Mouse (Mus musculus): ENCODE measurements around the gene Nkd2. TPM values are rescaled to one million over a fixed set of nuclear protein-coding genes. Genes with fewer than 3 reads are reported as not detected.
A peak's percentile ranks its signal among the peaks of the same experiment; 100 is the strongest.

The Nkd2 gene
- total and polyA plus RNA-seq, 2 experiments from 2014 or later, result 18.8 to 32.6 TPM

DNA sequence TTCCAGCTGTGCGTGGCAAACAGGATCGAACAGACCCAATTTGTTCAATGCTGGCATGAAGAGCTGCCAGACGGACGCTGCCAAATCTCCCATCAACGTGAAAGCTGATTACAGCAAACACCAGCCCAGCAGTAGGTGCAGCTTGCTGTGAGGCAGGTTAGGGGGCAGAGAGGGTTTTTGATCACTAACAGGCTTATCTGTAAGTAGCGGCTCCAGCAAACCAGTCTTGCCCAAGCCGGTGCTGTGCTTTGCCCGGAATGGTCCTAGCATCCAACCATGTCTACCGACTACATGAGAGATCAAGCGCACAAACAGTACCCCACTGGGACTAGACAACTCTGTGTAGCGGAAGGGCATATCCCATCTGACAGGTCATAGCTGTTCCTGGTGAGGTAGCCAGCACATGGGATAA lies 8.3 kb downstream of the Nkd2 start:
- Histone ChIP-seq H3K27ac (ENCODE audit: low read depth, low read length) (no peak overlapping the region), H3K36me3 (ENCODE audit: insufficient read depth, low read length) (no peaks in the 10 kb centered on the region), H3K9me3 (ENCODE audit: low read length) (no peaks in the 10 kb centered on the region), H3K4me2 (ENCODE audit: low read depth, low read length, poor library complexity, severe bottlenecking) (no peak overlapping the region), H3K4me3 (ENCODE audit: low read depth, low read length) (no peak overlapping the region), H3K4me1 (ENCODE audit: insufficient read depth, low read length) (peaks cover 7% of the 10 kb centered on the region; the same call in 1 of the 2 replicates), H3K9ac (replicated peaks; ENCODE audit: low read length, poor library complexity, severe bottlenecking) (no peak overlapping the region), H3K27me3 (ENCODE audit: insufficient read depth, low read length) (no peaks in the 10 kb centered on the region)
- peak; percentile 63 for DNase-seq (ENCODE audit: low spot score)
- no peak for TF ChIP-seq CTCF (IDR thresholded peaks at IDR 0.05)
- WGBS, result 31% methylated on average over 11 of the region's 11 CpGs
- peak; percentile 41 for ATAC-seq (ENCODE audit: low FRiP score)

DNA sequence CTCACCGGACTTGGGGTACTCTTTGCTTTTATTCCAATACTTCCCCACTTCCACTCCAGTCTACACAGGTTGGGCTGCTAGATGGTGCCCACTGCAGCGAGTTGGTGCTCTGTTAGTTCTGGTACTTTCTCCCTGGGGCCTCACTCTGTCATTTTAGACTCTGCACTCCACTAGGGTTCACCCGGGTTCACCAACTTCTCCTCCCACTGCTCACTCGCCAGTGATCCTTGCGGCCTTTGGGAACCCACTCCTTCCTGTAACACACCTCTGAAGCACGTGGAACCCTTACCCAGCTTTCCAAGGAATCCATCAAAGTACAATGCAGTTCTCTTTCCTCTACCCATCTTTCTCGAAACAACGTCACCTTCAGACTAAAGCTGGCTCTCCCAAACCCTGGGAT lies 9.7 kb downstream of the Nkd2 start:
- no peak overlapping the region for H3K4me2 ChIP-seq (ENCODE audit: low read depth, low read length, poor library complexity, severe bottlenecking)
- H3K27ac ChIP-seq (ENCODE audit: low read depth, low read length), result no peak overlapping the region
- H3K4me1 ChIP-seq (ENCODE audit: insufficient read depth, low read length), result peaks cover 7% of the 10 kb centered on the region; the same call in 1 of the 2 replicates
- ATAC-seq (ENCODE audit: low FRiP score) (no peak), DNase-seq (ENCODE audit: low spot score) (no peak)
- TF ChIP-seq CTCF (IDR thresholded peaks at IDR 0.05), result no peak
- no peaks in the 10 kb centered on the region for H3K36me3 ChIP-seq (ENCODE audit: insufficient read depth, low read length)
- no peak overlapping the region for H3K9ac ChIP-seq (replicated peaks; ENCODE audit: low read length, poor library complexity, severe bottlenecking)
- H3K4me3 ChIP-seq (ENCODE audit: low read depth, low read length), result no peak overlapping the region
- WGBS, result 82% methylated on average over 8 of the region's 8 CpGs
- no peaks in the 10 kb centered on the region for H3K9me3 ChIP-seq (ENCODE audit: low read length)
- H3K27me3 ChIP-seq (ENCODE audit: insufficient read depth, low read length), result no peaks in the 10 kb centered on the region

DNA sequence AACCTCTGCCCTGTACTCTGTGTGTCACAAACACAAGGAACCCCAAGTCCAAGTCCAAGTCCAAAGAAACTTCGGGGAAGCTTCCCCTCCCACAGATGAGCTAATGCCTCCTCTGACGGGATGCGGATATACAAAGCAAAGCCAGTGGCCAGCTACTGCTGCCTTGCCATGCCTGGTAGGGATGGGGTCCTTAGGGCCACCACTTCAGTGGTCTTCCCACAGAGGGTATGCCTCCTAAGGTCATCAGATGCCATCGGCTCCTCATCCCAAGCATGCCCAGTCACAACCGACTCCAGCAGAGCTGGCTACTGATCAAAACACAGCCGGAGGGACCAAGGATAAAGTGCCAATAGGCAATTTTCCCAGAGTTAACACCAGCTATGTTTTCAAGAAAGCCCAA lies 10.9 kb downstream of the Nkd2 start:
- H3K27ac ChIP-seq (ENCODE audit: low read depth, low read length), result no peak overlapping the region
- no peak overlapping the region for H3K4me3 ChIP-seq (ENCODE audit: low read depth, low read length)
- H3K36me3 ChIP-seq (ENCODE audit: insufficient read depth, low read length), result no peaks in the 10 kb centered on the region
- H3K4me2 ChIP-seq (ENCODE audit: low read depth, low read length, poor library complexity, severe bottlenecking), result no peak overlapping the region
- H3K9ac ChIP-seq (replicated peaks; ENCODE audit: low read length, poor library complexity, severe bottlenecking), result no peak overlapping the region
- WGBS, result 67% methylated on average over 6 of the region's 6 CpGs
- no peak for TF ChIP-seq CTCF (IDR thresholded peaks at IDR 0.05)
- H3K9me3 ChIP-seq (ENCODE audit: low read length), result no peaks in the 10 kb centered on the region
- no peaks in the 10 kb centered on the region for H3K27me3 ChIP-seq (ENCODE audit: insufficient read depth, low read length)
- peaks cover 7% of the 10 kb centered on the region; the same call in 1 of the 2 replicates for H3K4me1 ChIP-seq (ENCODE audit: insufficient read depth, low read length)
- ATAC-seq (ENCODE audit: low FRiP score) (no peak), DNase-seq (ENCODE audit: low spot score) (no peak)

DNA sequence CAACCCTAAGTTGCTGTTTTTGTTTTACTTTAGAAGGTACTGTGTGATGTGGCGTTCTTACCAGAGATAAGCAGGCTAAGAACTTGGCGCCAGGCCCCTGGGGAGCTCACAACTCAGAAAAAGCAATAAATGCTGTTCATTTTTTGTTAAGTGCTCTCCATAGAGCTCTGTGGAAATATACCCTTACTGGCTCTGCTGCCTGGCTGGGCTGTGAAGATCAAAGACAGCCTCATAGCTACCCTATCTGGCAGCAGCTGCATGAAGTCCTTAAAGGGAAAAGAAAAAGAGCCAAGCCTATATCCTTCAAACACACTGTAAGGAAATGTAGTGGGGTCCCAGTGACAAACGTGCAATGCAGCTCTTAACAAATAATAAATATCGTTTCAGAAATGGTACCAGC lies 11.6 kb downstream of the Nkd2 start:
- ATAC-seq (ENCODE audit: low FRiP score) (no peak), DNase-seq (ENCODE audit: low spot score) (no peak)
- WGBS, result 38% methylated on average over 4 of the region's 4 CpGs
- no peak for TF ChIP-seq CTCF (IDR thresholded peaks at IDR 0.05)
- no peak overlapping the region for H3K9ac ChIP-seq (replicated peaks; ENCODE audit: low read length, poor library complexity, severe bottlenecking)
- no peaks in the 10 kb centered on the region for H3K9me3 ChIP-seq (ENCODE audit: low read length)
- H3K36me3 ChIP-seq (ENCODE audit: insufficient read depth, low read length), result no peaks in the 10 kb centered on the region
- H3K4me1 ChIP-seq (ENCODE audit: insufficient read depth, low read length), result peaks cover 7% of the 10 kb centered on the region; the same call in 1 of the 2 replicates
- no peaks in the 10 kb centered on the region for H3K27me3 ChIP-seq (ENCODE audit: insufficient read depth, low read length)
- H3K27ac ChIP-seq (ENCODE audit: low read depth, low read length), result no peak overlapping the region; the same call in 1 of the 2 replicates
- no peak overlapping the region for H3K4me2 ChIP-seq (ENCODE audit: low read depth, low read length, poor library complexity, severe bottlenecking)
- H3K4me3 ChIP-seq (ENCODE audit: low read depth, low read length), result no peak overlapping the region

DNA sequence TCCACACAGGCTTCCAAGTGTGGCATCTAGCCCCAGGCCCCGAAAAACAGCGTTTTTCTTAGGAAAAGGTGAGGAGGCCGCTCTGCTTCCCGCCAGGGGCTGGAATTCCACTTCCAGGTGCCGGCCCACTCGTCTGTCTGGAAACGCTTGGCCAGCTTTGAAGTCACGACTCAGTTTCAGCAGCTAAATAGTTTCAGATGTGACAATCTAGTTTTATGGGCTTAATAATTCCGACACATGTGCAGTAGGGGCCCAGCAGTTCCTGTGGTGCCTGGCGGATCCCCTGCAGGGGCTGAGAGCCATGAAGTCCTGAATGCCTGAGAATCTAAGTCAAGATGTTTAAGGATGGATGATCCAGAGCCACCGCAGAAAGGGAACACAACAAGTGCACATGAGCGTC lies 13.6 kb downstream of the Nkd2 start:
- no peak for ATAC-seq (ENCODE audit: low FRiP score)
- Histone ChIP-seq H3K4me3 (ENCODE audit: low read depth, low read length) (no peak overlapping the region), H3K27me3 (ENCODE audit: insufficient read depth, low read length) (no peaks in the 10 kb centered on the region), H3K27ac (ENCODE audit: low read depth, low read length) (no peak overlapping the region), H3K9ac (replicated peaks; ENCODE audit: low read length, poor library complexity, severe bottlenecking) (no peak overlapping the region), H3K9me3 (ENCODE audit: low read length) (no peaks in the 10 kb centered on the region), H3K36me3 (ENCODE audit: insufficient read depth, low read length) (no peaks in the 10 kb centered on the region), H3K4me2 (ENCODE audit: low read depth, low read length, poor library complexity, severe bottlenecking) (no peak overlapping the region), H3K4me1 (ENCODE audit: insufficient read depth, low read length) (peaks cover 7% of the 10 kb centered on the region; the same call in 1 of the 2 replicates)
- 71% methylated on average over 12 of the region's 12 CpGs for WGBS
- no peak for TF ChIP-seq CTCF (IDR thresholded peaks at IDR 0.05)
- DNase-seq (ENCODE audit: low spot score), result no peak

DNA sequence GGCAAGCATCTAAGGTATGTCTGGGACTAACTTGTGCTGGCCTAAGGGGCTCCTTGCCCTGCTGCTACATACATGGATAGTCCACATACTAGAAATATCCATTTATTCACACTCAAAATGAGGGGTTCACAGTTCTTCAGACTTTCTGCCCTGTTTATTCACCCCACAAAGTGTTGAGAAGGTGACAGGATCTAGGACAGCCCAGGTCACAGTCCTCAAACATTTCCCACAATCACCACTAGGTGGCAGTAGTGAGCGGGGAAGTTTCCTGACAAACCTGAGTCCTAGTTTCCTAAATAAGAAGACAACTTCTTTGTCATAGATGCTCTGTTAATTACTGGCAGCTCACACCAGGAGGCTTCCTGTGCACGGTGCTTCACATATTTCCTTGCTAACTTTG lies 15.9 kb downstream of the Nkd2 start:
- Histone ChIP-seq H3K36me3 (ENCODE audit: insufficient read depth, low read length) (0 out of 2 replicates have a peak, but pooled peaks cover 3% of the 10 kb centered on the region), H3K9ac (replicated peaks; ENCODE audit: low read length, poor library complexity, severe bottlenecking) (no peak overlapping the region), H3K27ac (ENCODE audit: low read depth, low read length) (no peak overlapping the region), H3K4me1 (ENCODE audit: insufficient read depth, low read length) (peaks cover 3% of the 10 kb centered on the region; the same call in 1 of the 2 replicates), H3K4me2 (ENCODE audit: low read depth, low read length, poor library complexity, severe bottlenecking) (no peak overlapping the region), H3K4me3 (ENCODE audit: low read depth, low read length) (no peak overlapping the region), H3K27me3 (ENCODE audit: insufficient read depth, low read length) (no peaks in the 10 kb centered on the region), H3K9me3 (ENCODE audit: low read length) (no peaks in the 10 kb centered on the region)
- WGBS, result 11% methylated on average over 2 of the region's 2 CpGs
- peak; percentile 91 for TF ChIP-seq CTCF (IDR thresholded peaks at IDR 0.05)
- peak; percentile 59 for DNase-seq (ENCODE audit: low spot score)
- ATAC-seq (ENCODE audit: low FRiP score), result 0 out of 2 replicates have a peak, but pooled peaks have one; percentile 21
